In genomic region chr12:116389868-116390267, GRCm38 (mm10) we compare ENCODE assay signal across 24 mouse cellular contexts. TPM values are rescaled to one million over a fixed set of nuclear protein-coding genes. Genes with fewer than 3 reads are reported as not detected.
DNase-seq lines count a peak whose midpoint lies in the region; ATAC-seq and TF ChIP-seq lines count a peak whose summit lies in the region.
"Had no signal": no experiment of that assay in that cellular context is flagged by ENCODE, and none has a peak within 500 bp of the region (broad histone marks: within the 10 kb centered on the region; RNA-seq: fewer than 3 reads in every experiment).

No protein-coding gene starts in this region.

- H3K4me1 ChIP-seq in heart, embryonic 12.5 days (replicated peaks) = peaks cover 10% of the 10 kb centered on the region; the same call in 1 of the 2 replicates
- H3K4me1 ChIP-seq in heart, adult 2 months (ENCODE audit: control insufficient read depth, insufficient read depth, low read length) = no peaks in the 10 kb centered on the region
- no peaks in the 10 kb centered on the region; the same call in 1 of the 2 replicates for H3K4me1 ChIP-seq in heart, embryonic 16.5 days (ENCODE audit: control insufficient read depth, insufficient read depth, low read length)
- no peaks in the 10 kb centered on the region for H3K4me1 ChIP-seq in heart, embryonic 10.5 days
- H3K4me1 ChIP-seq: embryonic facial prominence, embryonic 10.5 days; forebrain, embryonic 10.5 days; hindbrain, embryonic 12.5 days had no signal

- 18% methylated on average over 1 of the region's 1 CpGs for WGBS in heart, embryonic 12.5 days
- 12% methylated on average over 1 of the region's 1 CpGs for WGBS in heart, adult 2 months
- 26% methylated on average over 1 of the region's 1 CpGs for WGBS in heart, embryonic 16.5 days
- 38% methylated on average over 1 of the region's 1 CpGs for WGBS in heart, embryonic 10.5 days

- no peak overlapping the region for H3K4me3 ChIP-seq in heart, embryonic 12.5 days
- no peak overlapping the region for H3K4me3 ChIP-seq in heart, adult 2 months
- no peak overlapping the region for H3K4me3 ChIP-seq in heart, embryonic 16.5 days (ENCODE audit: low read length)
- H3K4me3 ChIP-seq in heart, embryonic 10.5 days = no peak overlapping the region
- H3K4me3 ChIP-seq: embryonic facial prominence, embryonic 10.5 days; erythroblast, embryonic 14.5 days; forebrain, embryonic 10.5 days; hindbrain, embryonic 12.5 days had no signal

- H3K4me2 ChIP-seq in heart, embryonic 12.5 days = no peak overlapping the region
- no peak overlapping the region for H3K4me2 ChIP-seq in heart, embryonic 16.5 days (ENCODE audit: low read depth, low read length)
- H3K4me2 ChIP-seq: hindbrain, embryonic 12.5 days had no signal

- H3K79me2 ChIP-seq in heart, adult 2 months (replicated peaks; ENCODE audit: control insufficient read depth, insufficient read depth, low read length) = no peaks in the 10 kb centered on the region

- no peaks in the 10 kb centered on the region for H3K9me3 ChIP-seq in heart, embryonic 12.5 days (replicated peaks)
- H3K9me3 ChIP-seq in heart, embryonic 16.5 days (replicated peaks; ENCODE audit: control insufficient read depth, low read length) = no peaks in the 10 kb centered on the region
- H3K9me3 ChIP-seq in heart, embryonic 10.5 days = no peaks in the 10 kb centered on the region
- H3K9me3 ChIP-seq: embryonic facial prominence, embryonic 10.5 days; forebrain, embryonic 10.5 days; G1E; hindbrain, embryonic 12.5 days had no signal

- intact Hi-C loops in heart, adult 2 months (cut with DNase I) = no loop called here

- H3K36me3 ChIP-seq in heart, embryonic 12.5 days = no peaks in the 10 kb centered on the region
- no peaks in the 10 kb centered on the region for H3K36me3 ChIP-seq in heart, adult 2 months (ENCODE audit: control insufficient read depth, insufficient read depth, low read length)
- H3K36me3 ChIP-seq in heart, embryonic 16.5 days (ENCODE audit: control insufficient read depth, insufficient read depth) = no peaks in the 10 kb centered on the region
- H3K36me3 ChIP-seq in heart, embryonic 10.5 days = no peaks in the 10 kb centered on the region
- H3K36me3 ChIP-seq: embryonic facial prominence, embryonic 10.5 days; forebrain, embryonic 10.5 days; G1E; hindbrain, embryonic 12.5 days had no signal

- TF ChIP-seq POLR2A in heart, adult 2 months (IDR thresholded peaks at IDR 0.05; ENCODE audit: insufficient read depth, low read depth, low read length) = no peak

- ATAC-seq in heart, embryonic 12.5 days (ENCODE audit: insufficient number of reproducible peaks, low FRiP score) = peak; percentile 33; the same call in 1 of the 2 replicates
- ATAC-seq in heart, embryonic 16.5 days (replicated peaks; ENCODE audit: extremely low read depth, insufficient read depth, low FRiP score) = peak; percentile 55; the same call in 1 of the 2 replicates
- ATAC-seq: activated CD4-positive, CD25-positive, alpha-beta regulatory T cell, adult 4 months; CD4-positive, CD25-positive, alpha-beta regulatory T cell, adult 4 months; forebrain, embryonic 14.5 days; hindbrain, embryonic 16.5 days; inflammation-experienced regulatory T-cells, adult 6 months; intestine, postnatal 0 days; Patski had no signal

- H3K27ac ChIP-seq in heart, embryonic 12.5 days (ENCODE audit: poor library complexity, severe bottlenecking) = peak overlapping the region; percentile 54
- no peak overlapping the region for H3K27ac ChIP-seq in heart, adult 2 months
- peak overlapping the region; percentile 40 for H3K27ac ChIP-seq in heart, embryonic 16.5 days (ENCODE audit: low read length)
- no peak overlapping the region for H3K27ac ChIP-seq in heart, embryonic 10.5 days
- H3K27ac ChIP-seq: embryonic facial prominence, embryonic 10.5 days; forebrain, embryonic 10.5 days; hindbrain, embryonic 12.5 days had no signal

- no peak for DNase-seq in heart, adult 2 months
- no peak for DNase-seq in heart, embryonic 10.5 days (ENCODE audit: low spot score)
- DNase-seq in NIH3T3 (ENCODE audit: low read depth) = peak; percentile 10
- no peak for DNase-seq in cerebellum, postnatal 36 days
- DNase-seq: adrenal gland, postnatal 14 days; B cell, adult 2 months; cerebellum, adult 11-12 months; cerebellum, adult 9-11 months; gastrocnemius, postnatal 10 days; kidney, adult 8-10 months had no signal

- TF ChIP-seq CTCF in heart, adult 2 months (IDR thresholded peaks at IDR 0.05) = no peak

- H3K9ac ChIP-seq in heart, embryonic 12.5 days = no peak overlapping the region
- no peak overlapping the region for H3K9ac ChIP-seq in heart, adult 2 months (ENCODE audit: low read depth, low read length)
- H3K9ac ChIP-seq in heart, embryonic 16.5 days (ENCODE audit: low read length) = no peak overlapping the region
- H3K9ac ChIP-seq: hindbrain, embryonic 12.5 days had no signal

- no peaks in the 10 kb centered on the region for H3K27me3 ChIP-seq in heart, embryonic 12.5 days (replicated peaks)
- H3K27me3 ChIP-seq in heart, adult 2 months (ENCODE audit: control insufficient read depth, insufficient read depth, low read length) = no peaks in the 10 kb centered on the region
- no peaks in the 10 kb centered on the region for H3K27me3 ChIP-seq in heart, embryonic 16.5 days (ENCODE audit: control insufficient read depth, insufficient read depth, low read length)
- no peaks in the 10 kb centered on the region for H3K27me3 ChIP-seq in heart, embryonic 10.5 days (ENCODE audit: insufficient read depth, poor library complexity, severe bottlenecking)
- H3K27me3 ChIP-seq: hindbrain, embryonic 12.5 days; Patski had no signal

- no peak for TF ChIP-seq EP300 in heart, adult 2 months (IDR thresholded peaks at IDR 0.05; ENCODE audit: insufficient read depth, low read depth, low read length)

RNA-seq across cellular contexts. Expression of gene Ncapg2, which starts 15.3 kb away (rescaled TPM):
- 35.8 and 36.7 TPM in 2 replicates for polyA plus RNA-seq in heart, embryonic 12.5 days (2016; fragmentation: Nextera tagmentation; extraction: Ambion mirVana)
- total RNA-seq in heart, adult 2 months (2021) = 1 to 10 TPM; 1.9 to 2.4 TPM
- 0.55 and 1.2 TPM in 2 replicates for polyA plus RNA-seq in heart, adult 2 months (2012; rRNA removed)
- 22.8 and 25.8 TPM in 2 replicates for polyA plus RNA-seq in heart, embryonic 16.5 days (2015; fragmentation: Nextera tagmentation; extraction: Ambion mirVana)
- 36.4 and 37.6 TPM in 2 replicates for polyA plus RNA-seq in heart, embryonic 10.5 days (2016; fragmentation: Nextera tagmentation; extraction: Ambion mirVana)

Comparison
In these comparisons a context has a peak if more than half of its experiments do, and no peak if none do; other contexts are left out.
1. H3K27ac ChIP-seq: peak in heart, embryonic 12.5 days (single experiment) and heart, embryonic 16.5 days (single experiment); none in heart, adult 2 months (single experiment) and heart, embryonic 10.5 days (single experiment).
2. RNA of gene Ncapg2, which starts 15.3 kb away (polyA plus RNA-seq): 35.8 to 36.7 TPM in heart, embryonic 12.5 days, 36.4 to 37.6 TPM in heart, embryonic 10.5 days and 22.8 to 25.8 TPM in heart, embryonic 16.5 days; 0.55 to 1.2 TPM in heart, adult 2 months; every median in the first group is over 10 times any median in the second.